Mouse (Mus musculus): ENCODE measurements at regions not wholly inside any gene's neighbourhood (a gene's known extent, or its start where the extent isn't known, plus 50 kb on each side); places are given as distances from the start of the nearest gene placed in this dataset.
A peak's percentile ranks its signal among the peaks of the same experiment; 100 is the strongest.

DNA sequence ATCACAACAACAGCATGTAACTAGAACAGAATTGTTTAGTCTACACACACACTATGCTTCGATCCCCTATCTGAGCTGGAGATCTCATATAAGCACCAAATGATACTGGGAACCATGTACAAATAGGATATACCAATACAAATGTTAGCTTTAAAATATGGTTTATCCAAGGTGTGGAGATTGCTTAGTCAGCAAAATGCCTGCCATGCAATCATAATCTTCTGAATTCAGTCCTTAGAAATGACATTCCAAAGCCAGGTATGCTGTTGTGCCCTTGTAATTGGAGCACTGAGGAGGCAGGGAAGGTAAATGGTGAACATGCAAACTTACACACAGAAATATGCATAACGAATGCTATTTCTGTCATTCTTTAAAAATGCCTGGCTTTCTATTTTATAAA, 54.0 kb upstream of the Thsd7b start:
- no peak for DNase-seq (ENCODE audit: low spot score in 2 of 2)

DNA sequence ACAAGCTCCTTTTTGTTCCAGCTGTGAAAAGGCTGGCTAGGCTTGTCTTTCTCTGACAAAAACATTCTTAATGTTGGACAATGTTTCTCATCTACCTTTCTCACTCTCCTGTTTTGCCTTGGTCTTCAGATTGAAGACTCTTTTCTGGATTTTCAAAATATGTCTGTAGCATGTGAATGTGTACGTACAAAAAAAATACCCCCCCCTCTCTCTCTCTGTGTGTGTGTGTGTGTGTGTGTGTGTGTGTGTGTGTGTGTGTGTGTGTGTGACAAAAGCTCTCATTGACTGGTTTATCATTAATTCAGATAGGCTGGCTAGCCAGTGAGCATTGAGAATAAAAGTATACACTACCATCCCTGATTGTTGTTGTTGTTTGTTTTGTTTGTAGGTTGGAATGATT, 64.3 kb upstream of the Thsd7b start:
- no peak for DNase-seq (ENCODE audit: low spot score in 2 of 2)

DNA sequence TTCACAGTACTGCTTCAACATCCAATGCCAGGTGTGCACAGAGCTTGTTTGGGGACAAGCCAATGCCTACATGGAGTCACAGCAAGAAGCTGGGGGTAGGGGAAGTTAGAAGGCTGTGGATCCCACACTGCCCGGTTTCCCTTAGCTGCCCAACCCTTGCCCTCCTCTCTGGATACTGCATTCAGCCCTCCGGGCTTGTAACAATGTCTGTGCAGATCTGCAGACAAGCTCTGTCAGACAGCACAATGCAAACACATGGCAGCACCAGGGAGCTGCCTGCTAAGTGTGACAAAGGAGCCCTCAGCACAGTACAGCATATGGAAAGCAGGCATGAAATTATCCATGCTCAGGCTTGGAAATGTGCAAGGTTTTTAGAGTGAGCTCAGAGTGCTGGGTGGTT, 64.7 kb upstream of the Thsd7b start:
- DNase-seq (ENCODE audit: low spot score in 2 of 2): peak in 1 of 2 experiments; percentile 5

DNA sequence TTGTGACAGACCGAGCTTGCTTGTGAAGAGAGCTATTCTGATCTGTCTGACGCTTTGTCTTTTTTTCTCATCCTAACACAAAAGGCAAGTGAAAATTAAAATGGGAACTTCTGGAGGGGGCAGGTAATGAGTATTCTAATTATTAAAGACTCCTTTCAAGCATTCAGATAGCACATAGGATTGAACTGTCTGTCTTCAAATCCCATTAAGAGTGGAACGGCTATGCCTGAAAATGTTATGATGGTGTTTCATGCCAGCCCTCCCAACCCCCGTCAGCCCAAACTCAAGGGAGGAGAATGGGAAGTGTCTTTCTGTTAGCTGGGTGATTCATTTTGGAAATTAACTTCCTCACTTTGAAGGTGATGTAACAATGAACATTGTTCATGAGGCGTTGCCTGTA, 65.4 kb upstream of the Thsd7b start:
- no peak for DNase-seq (ENCODE audit: low spot score in 2 of 2)

DNA sequence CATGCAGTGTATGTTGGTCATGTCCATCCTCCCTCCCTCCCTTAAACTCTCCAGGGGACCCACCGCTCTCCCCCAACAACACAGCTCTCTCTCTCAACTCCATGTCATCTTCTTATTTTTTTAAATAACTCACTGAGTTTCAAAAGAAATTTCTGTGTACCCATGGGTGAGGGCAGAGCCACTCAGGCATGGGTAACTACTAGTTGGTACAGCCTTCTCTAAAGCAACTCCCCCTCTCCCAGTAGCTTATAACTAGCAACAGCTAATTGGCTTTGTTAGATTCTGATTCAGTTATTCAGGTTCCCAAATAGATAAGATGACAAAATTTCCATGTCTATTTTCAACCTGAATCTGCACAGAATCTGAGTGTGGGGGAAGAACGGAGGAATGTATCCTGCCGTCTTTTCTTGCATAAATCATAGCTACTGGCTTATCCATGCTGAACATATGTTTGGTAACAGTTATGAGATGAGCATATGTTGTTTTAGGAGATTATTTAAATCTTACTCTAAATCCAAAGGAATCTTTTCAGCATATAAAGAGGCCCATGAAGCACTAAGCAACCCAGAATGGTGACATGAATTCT, 92.8 kb upstream of the Thsd7b start:
- peak in 1 of 2 experiments; percentile 11 for DNase-seq (ENCODE audit: low spot score in 2 of 2)

DNA sequence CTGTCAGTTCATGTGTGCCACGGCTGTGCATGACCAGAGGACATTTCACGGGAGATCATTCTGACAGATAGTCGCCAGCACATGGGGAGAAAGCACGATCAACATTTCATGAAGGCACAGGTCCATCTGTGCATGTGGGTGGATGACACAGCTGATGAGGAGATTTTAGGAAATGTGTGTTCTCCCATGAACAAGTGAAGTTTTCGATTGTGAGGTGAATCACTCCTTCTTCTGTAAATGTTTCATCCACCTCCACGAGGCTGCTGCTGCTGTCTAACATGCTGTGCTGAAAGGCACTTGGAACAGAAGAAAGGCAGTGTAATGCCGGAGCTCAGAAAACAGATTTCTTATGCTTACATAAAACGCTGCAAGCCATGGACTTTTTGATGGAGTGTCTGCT, 103.2 kb upstream of the Thsd7b start:
- DNase-seq (ENCODE audit: low spot score in 2 of 2): peak; percentile 14 to 72

DNA sequence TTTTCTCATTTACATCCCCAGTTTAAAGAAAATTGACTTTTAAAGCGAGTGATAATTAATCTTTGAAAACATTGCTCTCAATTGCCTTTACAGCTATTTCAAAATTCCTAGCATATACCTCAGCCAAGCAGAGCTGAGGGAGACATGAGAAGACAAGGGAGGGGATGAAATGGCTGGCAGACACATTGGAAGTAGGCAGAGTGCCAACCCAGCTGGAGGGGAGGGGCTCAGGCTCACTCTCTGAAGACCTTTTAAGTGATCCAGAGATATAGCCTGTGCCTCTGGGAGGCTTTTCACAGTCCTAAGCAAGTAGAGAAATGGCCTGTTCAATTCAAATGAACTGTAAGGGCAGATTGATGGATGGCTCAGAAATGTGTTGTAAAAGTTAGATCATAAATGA, 122.5 kb upstream of the Thsd7b start:
- DNase-seq (ENCODE audit: low spot score in 2 of 2): no peak

DNA sequence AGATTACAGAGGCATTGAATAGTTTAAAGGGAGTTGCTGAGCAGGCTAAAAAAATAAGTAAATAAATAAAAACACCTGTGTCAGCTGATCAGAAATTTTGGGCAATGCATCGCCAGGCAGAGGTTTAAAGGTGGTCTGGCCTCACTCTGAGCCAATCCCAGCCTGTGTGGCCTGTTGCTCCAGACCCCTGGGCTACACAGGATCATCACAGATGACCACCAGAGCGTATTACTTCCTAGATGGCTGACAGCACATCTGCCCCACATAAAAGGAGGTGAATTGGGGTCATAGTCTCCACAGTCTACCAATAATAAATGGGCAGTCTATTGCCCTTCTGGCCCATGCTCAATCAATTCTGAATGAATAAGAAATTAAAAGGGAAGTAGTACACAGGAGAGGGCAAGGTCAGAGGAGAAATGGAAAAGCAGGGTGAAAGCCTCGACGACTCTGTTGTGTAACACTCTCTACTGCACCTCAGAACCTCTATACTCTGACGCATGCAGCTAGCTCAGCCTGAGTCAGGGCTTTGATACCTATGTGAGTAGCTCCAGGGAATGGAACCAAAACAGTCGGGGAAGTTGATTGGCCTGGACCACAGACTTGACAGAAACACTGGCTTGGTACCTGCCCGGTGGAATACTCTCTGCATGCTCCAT, 124.2 kb upstream of the Thsd7b start:
- DNase-seq (ENCODE audit: low spot score in 2 of 2): no peak

DNA sequence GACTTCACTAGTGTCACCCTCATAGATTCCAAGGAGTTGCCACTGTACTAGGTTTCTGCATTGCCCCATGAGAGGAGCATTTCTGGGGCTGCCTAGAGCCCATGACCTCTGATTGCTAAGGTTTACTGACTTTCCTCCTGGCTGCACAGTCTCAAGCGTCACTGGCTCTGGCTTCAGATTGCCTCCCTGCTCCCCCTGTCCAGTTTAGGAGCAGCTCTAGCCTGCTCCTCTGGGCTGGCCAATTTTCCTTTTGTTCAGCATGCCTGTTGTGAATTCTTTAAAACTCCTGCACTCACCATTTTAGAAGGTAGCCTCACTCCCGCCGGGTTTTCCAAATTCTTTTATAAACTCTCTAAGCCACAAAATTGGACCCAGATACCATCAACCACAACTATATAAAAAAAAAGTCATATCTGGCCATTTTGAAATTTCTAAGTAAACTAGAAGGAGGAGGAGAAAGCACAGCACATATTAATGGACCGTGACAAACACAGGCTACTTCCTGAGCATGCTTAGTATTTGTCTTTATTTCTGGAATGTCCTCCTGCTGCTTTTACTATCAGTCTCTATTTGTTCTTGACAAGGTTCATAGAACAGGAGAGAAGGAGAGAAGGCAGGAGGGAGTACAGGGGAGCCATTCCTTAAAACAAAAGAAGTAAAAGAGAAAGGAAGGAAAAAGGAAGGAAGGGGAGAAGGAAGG, 126.6 kb upstream of the Thsd7b start:
- DNase-seq (ENCODE audit: low spot score in 2 of 2): no peak

DNA sequence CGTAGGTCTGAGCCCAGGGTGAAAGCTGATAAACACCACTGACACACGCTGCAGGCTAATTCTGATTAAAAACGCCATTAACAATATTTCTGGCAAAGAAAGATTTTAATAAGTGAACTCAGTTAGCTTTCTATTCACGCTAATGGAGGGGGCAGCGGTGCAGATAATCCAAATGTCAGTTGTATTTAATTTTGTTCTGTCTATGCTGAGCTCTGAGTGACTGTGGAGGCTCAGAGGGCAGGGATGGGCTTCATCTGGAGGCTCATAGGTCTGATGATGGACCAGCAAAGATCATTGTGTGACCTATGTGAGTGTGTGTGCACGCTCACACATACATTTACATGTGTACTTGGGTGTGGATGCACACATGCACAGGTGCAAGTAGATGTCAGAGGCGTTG, 134.3 kb upstream of the Thsd7b start:
- no peak for DNase-seq (ENCODE audit: low spot score in 2 of 2)

DNA sequence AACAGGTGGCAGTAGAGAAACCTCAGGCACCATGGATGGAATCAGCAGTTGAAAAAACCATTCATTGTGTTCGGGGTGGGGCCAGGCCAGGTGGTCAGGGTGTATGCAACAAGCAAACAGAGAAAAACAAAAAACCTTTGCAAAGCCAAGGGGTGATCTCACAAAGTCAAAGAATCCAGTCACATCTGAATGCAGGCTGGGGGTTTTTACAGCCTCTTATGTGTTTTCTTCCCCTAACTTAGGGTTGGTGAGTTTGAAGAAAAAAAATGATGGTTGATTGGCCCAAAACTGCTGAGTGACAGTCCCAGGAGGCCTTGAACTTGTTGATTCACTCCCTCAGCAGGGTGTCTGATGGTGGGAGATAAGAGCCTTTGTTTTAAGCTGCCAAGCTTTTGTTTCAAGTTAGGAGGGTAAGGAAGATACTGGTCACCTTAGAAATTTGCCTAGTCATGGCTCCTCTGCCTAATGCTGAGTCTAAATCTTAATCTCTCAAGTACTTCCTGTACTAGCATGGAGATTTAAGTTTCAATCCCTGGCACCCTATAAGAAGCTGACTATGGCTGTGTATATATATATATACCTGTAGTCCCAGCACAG, 166.0 kb upstream of the Thsd7b start:
- no peak for DNase-seq (ENCODE audit: low spot score in 2 of 2)

DNA sequence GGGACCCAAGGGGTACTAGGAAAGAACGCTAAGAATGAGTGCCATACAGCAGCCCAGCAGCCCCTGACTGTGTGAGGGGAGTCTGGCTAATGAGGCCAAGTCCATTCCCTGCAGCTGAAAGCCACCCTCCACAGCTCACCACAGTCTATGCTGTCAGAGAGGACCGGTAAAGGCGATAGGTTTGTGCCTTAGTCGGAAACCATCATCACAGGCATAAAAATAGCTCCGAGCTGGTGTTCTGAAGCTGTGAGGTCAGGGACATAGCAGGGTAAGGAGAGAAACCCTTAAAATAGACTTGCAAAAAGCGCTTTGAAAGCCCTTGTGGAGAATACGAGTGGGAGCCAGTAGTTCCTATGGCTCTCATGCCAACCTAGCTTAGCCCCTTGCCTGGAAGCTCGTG, 172.1 kb upstream of the Thsd7b start:
- no peak for DNase-seq (ENCODE audit: low spot score in 2 of 2)

DNA sequence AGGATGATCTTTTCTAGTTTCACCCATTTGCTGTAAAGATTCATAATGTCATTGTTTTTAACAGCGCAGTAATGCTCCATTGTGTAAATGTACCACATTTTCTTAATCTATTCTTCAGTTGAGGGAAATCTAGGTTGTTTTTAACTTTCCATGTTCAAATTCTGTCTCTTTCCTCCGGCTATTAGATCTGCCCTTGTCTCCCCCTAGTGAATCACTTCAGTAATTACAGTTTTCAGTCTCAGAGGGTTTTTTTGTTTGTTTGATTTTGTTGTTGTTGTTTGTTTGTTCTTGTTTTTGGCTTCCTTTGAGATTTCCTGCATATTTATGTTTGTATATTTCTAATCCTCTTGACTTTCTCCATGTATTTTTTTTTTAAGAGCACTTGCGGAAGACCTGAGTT, 194.8 kb upstream of the Thsd7b start:
- DNase-seq (ENCODE audit: low spot score in 2 of 2): no peak

DNA sequence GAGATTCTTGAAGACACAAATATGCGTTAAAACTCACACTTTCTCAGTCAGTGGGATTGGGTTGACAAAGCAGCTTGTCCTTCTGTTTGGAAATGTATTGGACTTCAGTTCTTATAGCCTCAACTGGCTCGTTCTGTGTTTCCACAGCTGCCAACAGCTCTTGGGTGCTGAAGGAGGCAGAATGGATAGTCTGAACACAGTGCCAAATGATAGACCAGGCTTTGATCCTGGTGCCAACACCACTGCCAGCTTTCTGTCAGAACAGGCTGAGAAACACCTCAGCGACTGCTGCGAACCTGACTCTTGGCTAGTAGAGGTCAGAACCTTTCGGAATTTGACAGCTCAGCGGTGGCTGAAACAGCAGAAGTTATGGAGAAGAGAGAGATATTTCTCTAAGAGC, 215.9 kb upstream of the Thsd7b start:
- DNase-seq (ENCODE audit: low spot score in 2 of 2): no peak

DNA sequence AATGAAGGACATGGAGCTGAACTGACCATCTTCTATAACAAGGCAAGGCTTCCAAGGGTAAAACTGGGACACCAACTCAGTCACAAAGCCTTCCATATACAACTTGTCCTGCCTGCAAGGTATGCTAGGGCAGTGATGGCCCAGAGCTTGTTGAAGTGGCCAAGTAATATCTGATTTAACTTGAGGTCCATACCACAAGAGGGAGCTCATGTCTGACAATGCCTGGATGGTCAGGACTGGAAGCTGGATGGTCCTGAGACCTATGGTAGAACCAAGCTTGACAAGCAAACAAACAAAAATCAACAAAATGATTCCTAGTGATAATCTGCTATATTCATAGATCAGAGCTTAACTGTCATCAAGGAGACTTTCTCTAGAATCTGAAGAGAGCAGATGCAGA, 217.8 kb upstream of the Thsd7b start:
- no peak for DNase-seq (ENCODE audit: low spot score in 2 of 2)

DNA sequence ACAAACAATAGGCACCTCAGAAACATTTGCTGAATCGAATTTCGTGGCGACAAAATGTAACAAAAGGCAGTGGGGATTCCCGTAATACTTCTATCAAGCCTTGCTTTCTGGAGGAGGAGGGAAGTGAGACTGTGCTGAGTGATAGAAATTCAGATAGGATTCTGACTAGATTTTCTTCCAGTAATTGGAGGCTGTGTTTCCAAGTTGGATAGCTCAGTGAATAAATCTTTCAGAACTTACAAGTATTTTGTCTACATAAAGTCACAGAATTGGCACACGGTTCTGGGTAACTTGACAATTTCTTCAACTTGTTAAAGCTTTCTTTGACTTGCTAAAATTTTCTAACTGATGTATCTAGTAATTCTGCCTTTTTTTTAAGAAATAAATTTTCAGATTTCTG, 239.4 kb upstream of the Thsd7b start:
- no peak for DNase-seq (ENCODE audit: low spot score in 2 of 2)

DNA sequence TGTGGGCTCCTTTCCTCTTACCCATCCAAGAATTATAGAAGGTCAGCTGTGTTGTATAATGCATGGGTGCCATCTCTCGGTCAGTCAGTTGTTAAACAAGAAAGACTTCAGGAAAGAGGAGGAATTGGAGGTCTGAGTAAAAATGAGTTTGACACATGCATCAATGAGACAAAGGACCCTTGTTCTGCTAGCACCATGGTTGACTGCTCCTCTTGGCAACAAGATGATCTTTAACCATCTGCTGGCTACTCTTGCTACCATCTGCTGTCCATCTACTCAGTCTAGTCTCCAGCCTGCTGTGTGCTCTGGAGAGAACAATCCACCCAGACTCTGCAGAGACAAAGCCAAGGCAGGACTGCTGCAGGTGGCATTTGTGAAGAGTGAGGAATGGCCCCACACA, 267.2 kb upstream of the Thsd7b start:
- no peak for DNase-seq (ENCODE audit: low spot score in 2 of 2)

DNA sequence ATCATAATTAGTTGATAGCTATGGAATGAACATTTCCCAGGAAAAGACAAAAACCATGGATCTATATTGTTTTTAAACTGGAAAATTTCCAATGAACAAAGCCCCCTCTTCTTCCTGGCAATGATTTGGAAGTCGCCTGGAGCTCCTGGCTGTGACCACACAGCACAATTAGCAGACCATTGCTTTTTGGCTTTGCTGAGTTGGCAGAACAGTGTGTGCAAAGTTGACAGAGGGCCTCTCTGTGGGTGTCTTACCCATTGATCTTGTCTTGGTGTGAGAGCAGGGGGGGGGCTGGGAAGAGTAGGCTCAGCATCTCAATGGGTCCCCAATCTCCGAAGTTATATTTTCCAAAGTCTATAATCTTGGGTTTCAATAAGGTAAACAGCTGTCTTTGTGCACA, 270.8 kb upstream of the Thsd7b start:
- no peak for DNase-seq (ENCODE audit: low spot score in 2 of 2)

DNA sequence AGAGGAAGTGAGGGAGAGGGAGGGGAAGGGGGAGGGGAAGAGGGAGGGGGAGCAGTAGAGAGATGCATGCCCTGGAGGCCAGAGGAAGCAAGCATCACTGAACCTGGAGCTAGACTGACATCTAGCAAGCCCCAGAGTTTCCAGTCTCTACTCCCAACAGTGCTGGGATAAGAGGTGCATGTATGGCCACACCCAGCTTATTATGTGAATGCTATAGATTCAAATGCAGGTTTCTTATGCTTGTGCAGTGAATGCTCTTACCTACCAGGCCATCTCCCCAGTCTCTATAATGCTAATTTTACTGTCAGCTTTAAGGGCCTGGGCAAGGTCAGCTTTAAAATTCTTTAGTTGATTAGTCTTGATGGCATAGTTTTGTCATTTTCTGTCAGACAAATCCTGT, 271.3 kb upstream of the Thsd7b start:
- DNase-seq (ENCODE audit: low spot score in 2 of 2): no peak

DNA sequence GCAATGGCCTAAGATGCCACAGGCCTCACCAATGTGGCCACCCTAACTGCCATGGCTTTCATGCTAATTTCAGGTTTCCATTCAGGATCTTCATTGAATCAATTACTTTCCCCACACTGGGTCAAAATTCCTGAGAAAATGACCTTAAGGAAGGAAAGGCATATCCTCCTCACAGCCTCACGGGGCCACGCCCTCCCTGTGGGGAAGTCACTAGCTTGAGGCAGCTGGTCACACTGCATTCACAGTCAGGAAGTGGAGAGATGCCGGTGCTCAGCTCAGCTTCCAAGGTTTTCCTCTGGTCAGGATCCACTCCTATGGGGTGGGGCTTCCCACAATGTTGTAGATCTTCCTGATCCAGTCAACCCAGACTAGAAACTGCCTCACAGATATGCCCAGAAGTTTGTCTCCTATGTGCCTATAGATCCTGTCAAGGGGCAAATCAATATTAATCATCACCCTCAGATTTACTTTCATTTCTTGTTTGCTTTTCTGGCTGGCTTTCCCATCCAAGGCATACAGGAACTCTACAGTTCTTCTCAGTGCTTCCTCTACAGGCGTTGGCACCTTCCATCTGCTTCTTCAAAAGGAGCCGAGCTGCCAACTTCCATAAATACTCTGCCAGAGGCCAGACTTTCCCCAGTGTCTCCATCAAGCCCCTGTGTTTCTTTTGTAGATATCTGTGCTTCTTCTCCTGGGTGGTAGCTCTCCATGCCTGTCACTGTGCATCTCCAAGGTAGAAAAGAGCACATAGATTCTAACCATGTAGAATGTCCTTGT, 273.2 kb upstream of the Thsd7b start:
- no peak for DNase-seq (ENCODE audit: low spot score in 2 of 2)

DNA sequence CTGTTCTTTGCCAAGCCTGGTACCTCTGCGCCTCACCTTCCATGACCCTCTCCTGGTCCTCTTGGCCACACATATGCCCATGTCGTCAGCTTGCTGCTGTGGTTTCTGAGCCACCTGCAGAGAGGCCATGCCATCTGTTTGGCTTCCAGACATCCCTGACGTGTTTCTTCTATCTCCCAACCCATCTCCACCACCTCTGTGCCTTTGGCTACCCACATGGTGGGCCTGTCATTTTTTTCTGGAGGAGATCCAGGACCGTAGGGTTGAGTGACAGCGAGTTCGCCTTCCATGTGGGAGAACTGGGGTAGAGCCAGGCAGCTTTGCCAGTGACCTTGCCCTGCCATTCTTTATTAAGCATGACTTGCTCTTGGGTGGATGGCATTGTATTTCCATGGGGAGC, 278.4 kb upstream of the Thsd7b start:
- no peak for DNase-seq (ENCODE audit: low spot score in 2 of 2)

DNA sequence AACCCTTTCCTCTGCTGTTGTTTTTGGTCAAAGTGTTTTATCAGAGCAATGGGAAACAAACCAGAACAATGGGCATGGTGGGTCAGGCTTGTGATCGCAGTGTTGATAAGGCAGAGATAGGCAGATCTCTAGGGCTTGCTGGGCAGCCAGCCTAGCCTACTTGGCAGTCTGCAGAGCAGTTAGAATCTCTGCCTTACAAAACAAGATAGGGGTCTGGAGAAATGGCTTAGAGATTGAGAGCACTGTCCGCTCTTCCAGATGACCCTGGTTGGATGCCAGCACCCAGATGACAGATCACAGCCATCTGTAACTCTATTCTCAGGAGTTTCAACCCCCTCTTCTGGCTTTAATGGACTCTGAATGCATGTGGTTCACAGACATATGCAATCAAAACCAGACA, 289.7 kb upstream of the Thsd7b start:
- no peak for DNase-seq (ENCODE audit: low spot score in 2 of 2)
